Mouse (Mus musculus): Measurements from ENCODE around the gene Cdh15. TPM values are rescaled to one million over a fixed set of nuclear protein-coding genes. Genes with fewer than 3 reads are reported as not detected.

Cdh15 gene
- polyA plus RNA-seq, 1 experiment from 2014 or later, result 0.28 TPM

DNA sequence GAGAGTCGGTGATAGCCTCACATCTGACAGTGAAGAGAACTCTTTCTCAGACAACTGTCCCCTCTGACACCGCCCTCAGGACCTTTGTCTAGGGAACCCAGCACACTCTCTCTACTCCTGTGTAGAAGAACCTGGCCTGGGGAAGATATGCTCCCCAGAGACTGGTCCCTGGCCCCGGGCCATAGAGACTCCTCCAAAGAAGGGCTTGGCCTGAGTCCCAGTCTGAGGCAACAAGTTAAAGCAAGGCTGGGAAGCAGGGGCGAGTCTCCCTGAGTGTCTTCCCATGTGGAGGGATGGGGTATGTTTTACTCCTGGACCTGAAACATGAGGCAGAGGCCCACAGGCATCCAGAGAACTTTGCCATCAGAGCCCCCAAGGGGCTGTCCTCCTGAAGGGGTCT lies 2.1 kb upstream of the Cdh15 start:
- no peaks in the 10 kb centered on the region for H3K27me3 ChIP-seq
- H3K9ac ChIP-seq, result no peak overlapping the region
- H3K4me1 ChIP-seq, result peaks cover 3% of the 10 kb centered on the region; the same call in 1 of the 2 replicates
- H3K4me2 ChIP-seq, result no peak overlapping the region
- no peak overlapping the region for H3K4me3 ChIP-seq
- no peaks in the 10 kb centered on the region for H3K9me3 ChIP-seq (replicated peaks)
- H3K27ac ChIP-seq, result no peak overlapping the region
- WGBS, result 82% methylated on average over 4 of the region's 4 CpGs
- no peak for ATAC-seq
- H3K36me3 ChIP-seq (ENCODE audit: poor library complexity, severe bottlenecking), result no peaks in the 10 kb centered on the region

DNA sequence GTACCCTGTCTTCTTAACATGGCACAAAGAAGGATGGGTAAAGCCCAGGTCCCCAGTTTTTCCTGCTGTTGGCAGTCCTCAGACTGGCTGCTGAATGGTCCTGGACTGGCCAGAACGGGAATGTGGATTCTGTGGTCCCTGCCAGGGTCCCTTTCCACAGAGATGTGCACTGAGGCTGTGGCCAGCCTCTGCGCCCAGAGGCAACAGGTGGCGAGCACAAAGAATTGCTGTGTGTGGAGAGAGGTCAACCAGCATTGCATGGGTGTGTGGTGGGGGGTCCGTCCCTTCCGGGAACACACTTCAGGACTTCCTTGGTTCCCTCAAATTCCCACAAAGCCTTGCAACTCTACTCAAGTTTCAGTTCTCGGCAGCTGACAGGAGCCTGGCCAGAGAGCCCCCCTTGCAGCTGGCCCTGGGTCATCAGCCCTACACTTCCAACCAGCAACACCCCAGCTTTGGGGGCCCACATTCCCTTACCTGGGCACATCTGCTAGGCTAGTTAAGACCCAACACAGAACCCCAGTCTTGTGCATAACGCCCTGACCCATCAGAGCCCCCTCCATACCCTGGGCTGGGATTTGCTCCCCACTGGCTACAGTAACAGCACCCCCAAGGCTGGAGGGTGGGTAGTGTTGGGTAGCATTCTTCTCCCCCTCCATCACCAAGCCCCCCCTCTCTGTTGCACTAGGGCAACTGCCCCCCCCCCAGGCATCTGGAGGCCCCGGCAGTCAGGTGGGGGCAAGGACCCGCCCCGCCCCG lies 1.6 kb downstream of the Cdh15 start:
- no peak for ATAC-seq
- WGBS, result 56% methylated on average over 7 of the region's 11 CpGs
- H3K27ac ChIP-seq, result no peak overlapping the region
- no peaks in the 10 kb centered on the region for H3K36me3 ChIP-seq (ENCODE audit: poor library complexity, severe bottlenecking)
- no peak overlapping the region for H3K4me3 ChIP-seq
- H3K27me3 ChIP-seq, result no peaks in the 10 kb centered on the region
- H3K4me2 ChIP-seq, result no peak overlapping the region
- no peak overlapping the region for H3K9ac ChIP-seq
- H3K9me3 ChIP-seq (replicated peaks), result no peaks in the 10 kb centered on the region
- H3K4me1 ChIP-seq, result peaks cover 13% of the 10 kb centered on the region

DNA sequence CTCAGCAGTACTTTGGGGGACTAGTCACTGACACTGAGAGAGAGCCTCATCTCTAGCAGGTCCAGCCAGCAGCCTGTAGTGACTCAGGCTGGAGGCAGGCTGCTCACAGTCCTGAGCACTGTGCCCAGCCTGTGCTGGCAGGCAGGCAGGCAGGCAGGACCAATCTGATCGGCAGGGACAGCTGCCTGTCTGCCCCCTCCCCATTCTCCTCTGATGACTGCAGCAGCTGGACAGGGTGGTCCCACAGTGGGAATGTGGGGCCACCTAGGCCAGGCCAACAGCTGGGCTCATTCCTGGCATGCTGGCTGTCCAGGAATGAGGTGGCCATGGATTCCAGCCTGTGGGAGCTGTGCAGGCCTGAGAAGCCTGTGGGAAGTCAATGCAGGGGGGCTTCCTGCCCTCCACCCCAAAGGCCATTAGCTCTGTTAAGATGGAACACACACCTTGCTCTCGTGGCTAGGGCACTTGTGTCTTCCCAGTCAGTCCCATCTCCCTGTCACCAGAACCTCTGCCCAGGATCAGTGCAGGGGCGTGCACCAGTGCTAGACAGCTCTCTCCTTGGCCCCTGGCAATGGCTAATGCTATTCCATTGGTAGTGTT lies 3.0 kb downstream of the Cdh15 start:
- Histone ChIP-seq H3K9ac (no peak overlapping the region), H3K9me3 (replicated peaks) (no peaks in the 10 kb centered on the region), H3K4me2 (no peak overlapping the region), H3K4me3 (no peak overlapping the region), H3K4me1 (peaks cover 13% of the 10 kb centered on the region), H3K36me3 (ENCODE audit: poor library complexity, severe bottlenecking) (no peaks in the 10 kb centered on the region), H3K27ac (no peak overlapping the region), H3K27me3 (no peaks in the 10 kb centered on the region)
- WGBS, result 76% methylated on average over 3 of the region's 3 CpGs
- no peak for ATAC-seq

DNA sequence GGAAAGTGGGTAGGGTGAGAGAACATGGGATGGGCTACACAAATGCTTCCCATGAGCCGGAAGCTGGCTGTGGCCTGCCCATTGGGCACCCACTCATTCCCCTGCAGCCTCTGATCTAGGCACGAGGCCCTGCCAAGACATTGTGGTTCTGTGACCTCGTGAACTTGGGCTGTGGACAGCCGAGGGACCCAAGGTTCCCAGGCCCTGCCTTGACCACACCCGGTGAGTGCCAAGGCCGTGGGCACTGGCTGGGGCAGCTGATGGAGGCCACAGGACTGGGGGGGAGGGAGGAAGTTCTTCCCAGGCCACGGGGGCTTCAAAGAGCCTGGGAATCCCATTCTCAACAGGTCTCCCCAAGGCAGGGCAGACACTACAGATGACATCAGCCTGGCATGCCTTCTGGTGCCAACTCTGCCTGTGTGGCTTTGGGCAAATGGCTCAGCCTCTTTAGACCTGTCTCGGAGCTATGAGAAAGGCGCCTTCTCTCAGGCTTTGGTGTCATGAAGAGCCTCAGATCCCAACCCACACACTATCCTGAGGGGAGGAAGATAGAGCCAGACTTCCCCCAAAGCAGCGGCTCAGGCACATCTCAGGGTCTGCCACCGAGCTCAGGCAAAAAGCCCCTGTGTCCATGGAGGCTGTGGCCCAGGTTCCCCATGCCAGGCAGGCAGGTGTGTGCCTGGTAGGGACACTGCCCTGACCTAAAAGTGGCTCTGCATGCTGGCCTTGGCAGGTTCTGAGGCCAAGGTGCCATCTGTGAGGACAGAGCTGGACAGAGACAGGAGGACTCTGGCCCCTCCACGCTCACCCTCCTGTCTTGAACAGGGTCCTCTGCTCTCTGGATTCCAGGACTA lies 4.2 kb downstream of the Cdh15 start:
- H3K9me3 ChIP-seq (replicated peaks), result no peaks in the 10 kb centered on the region
- no peak overlapping the region for H3K9ac ChIP-seq
- WGBS, result 81% methylated on average over 12 of the region's 12 CpGs
- H3K4me2 ChIP-seq, result no peak overlapping the region
- no peak overlapping the region for H3K4me3 ChIP-seq
- peaks cover 13% of the 10 kb centered on the region for H3K4me1 ChIP-seq
- H3K36me3 ChIP-seq (ENCODE audit: poor library complexity, severe bottlenecking), result no peaks in the 10 kb centered on the region
- no peak for ATAC-seq
- H3K27ac ChIP-seq, result no peak overlapping the region
- peaks cover 1% of the 10 kb centered on the region; the same call in 1 of the 2 replicates for H3K27me3 ChIP-seq

DNA sequence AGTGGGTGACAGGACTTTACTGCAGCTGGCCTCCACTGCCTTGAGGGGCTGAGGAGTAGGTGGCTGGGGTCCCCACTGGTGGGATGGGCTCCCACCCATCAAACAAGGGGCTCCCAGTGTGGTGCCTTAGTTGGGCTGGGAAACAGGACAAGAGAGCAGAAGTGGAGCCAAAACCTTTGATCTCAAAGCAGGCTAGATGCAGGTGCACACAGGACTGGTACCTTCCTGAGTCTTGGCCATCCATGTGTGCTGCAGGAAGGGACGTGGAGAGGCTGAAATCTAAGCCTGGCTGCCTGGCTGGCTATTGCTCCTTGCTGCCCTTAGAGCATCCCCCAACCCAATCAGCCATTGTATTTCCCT lies 4.8 kb downstream of the Cdh15 start:
- WGBS, result 80% methylated on average over 1 of the region's 1 CpGs
- no peak overlapping the region for H3K27ac ChIP-seq
- ATAC-seq, result no peak
- no peaks in the 10 kb centered on the region for H3K36me3 ChIP-seq (ENCODE audit: poor library complexity, severe bottlenecking)
- no peak overlapping the region for H3K4me2 ChIP-seq
- peaks cover 4% of the 10 kb centered on the region; the same call in 1 of the 2 replicates for H3K27me3 ChIP-seq
- H3K9ac ChIP-seq, result no peak overlapping the region
- no peaks in the 10 kb centered on the region for H3K9me3 ChIP-seq (replicated peaks)
- peaks cover 13% of the 10 kb centered on the region for H3K4me1 ChIP-seq
- no peak overlapping the region for H3K4me3 ChIP-seq

DNA sequence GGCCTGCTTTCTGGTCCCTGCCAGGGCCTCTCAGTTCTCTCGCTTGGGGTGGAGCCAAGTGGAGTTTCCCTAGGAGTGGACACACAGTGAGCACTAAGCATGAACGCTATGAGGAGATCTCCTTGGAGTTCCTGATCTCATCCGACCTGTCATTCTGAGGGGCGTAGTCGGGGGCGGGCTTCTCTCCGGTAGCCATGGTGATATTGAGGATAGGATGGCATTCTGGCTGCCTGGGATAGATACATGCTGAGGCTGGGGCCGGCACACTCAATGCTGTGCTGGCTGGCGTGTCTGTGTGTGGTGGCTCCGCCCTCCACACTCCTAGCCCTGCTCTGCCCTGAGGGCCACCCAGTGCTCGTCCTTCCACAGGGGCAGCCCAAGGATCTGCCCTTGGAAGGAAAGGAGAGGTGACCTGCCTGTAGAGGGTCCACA lies 5.6 kb downstream of the Cdh15 start:
- Histone ChIP-seq H3K27me3 (peaks cover 4% of the 10 kb centered on the region; the same call in 1 of the 2 replicates), H3K36me3 (ENCODE audit: poor library complexity, severe bottlenecking) (no peaks in the 10 kb centered on the region), H3K4me3 (no peak overlapping the region), H3K27ac (no peak overlapping the region), H3K9me3 (replicated peaks) (no peaks in the 10 kb centered on the region), H3K4me2 (0 out of 2 replicates have a peak overlapping the region, but pooled peaks have one; percentile 4), H3K9ac (no peak overlapping the region), H3K4me1 (peaks cover 11% of the 10 kb centered on the region)
- peak; percentile 67; the same call in 1 of the 2 replicates for ATAC-seq
- 14% methylated on average over 11 of the region's 11 CpGs for WGBS

DNA sequence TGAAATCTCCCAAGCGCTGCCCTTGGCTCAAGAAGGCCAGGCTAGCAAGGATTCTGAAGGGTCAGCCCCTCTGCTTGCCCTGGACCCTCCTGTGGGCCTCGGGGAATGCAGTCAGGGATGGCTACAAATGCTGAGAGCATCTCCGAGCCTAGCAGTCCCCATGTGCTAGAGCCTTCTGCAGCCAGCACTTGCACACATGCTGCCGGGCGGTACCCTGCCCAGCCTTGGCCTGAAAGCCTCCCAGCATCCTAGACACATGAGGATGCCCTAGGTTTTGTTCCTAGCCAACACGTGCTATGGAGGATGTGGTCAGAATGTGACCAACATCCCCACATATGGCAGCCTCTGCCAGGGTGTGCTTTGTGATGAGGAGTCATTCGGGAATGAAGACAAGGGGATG lies 6.6 kb downstream of the Cdh15 start:
- Histone ChIP-seq H3K4me1 (peaks cover 10% of the 10 kb centered on the region), H3K27me3 (peaks cover 4% of the 10 kb centered on the region; the same call in 1 of the 2 replicates), H3K9ac (no peak overlapping the region), H3K4me2 (no peak overlapping the region), H3K36me3 (ENCODE audit: poor library complexity, severe bottlenecking) (no peaks in the 10 kb centered on the region), H3K4me3 (no peak overlapping the region), H3K9me3 (replicated peaks) (no peaks in the 10 kb centered on the region), H3K27ac (no peak overlapping the region)
- WGBS, result 84% methylated on average over 7 of the region's 7 CpGs
- ATAC-seq, result no peak

DNA sequence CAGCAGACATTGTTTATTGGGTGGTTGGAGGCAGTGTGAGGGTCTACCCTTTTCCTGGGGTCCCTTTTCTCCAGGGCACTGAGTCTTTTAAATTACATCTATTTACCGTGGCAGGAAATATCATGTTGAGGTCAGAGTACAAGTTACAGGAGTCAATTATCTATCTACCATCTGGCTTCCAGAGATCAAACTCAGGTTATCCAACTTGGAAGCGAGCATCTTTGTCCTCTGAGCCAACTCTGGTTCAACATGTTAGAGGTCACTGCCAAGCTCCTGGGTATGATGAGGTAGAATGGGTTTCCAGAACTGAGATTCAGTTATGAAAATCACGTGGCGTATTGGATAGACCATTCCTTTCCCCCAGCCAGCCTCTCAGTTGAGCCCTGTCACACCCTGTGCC lies 7.4 kb downstream of the Cdh15 start:
- peaks cover 4% of the 10 kb centered on the region; the same call in 1 of the 2 replicates for H3K27me3 ChIP-seq
- peaks cover 10% of the 10 kb centered on the region for H3K4me1 ChIP-seq
- no peak overlapping the region for H3K4me3 ChIP-seq
- no peak overlapping the region for H3K4me2 ChIP-seq
- no peak for ATAC-seq
- H3K9me3 ChIP-seq (replicated peaks), result no peaks in the 10 kb centered on the region
- H3K9ac ChIP-seq, result no peak overlapping the region
- no peak overlapping the region for H3K27ac ChIP-seq
- no peaks in the 10 kb centered on the region for H3K36me3 ChIP-seq (ENCODE audit: poor library complexity, severe bottlenecking)
- WGBS, result 84% methylated on average over 4 of the region's 4 CpGs

DNA sequence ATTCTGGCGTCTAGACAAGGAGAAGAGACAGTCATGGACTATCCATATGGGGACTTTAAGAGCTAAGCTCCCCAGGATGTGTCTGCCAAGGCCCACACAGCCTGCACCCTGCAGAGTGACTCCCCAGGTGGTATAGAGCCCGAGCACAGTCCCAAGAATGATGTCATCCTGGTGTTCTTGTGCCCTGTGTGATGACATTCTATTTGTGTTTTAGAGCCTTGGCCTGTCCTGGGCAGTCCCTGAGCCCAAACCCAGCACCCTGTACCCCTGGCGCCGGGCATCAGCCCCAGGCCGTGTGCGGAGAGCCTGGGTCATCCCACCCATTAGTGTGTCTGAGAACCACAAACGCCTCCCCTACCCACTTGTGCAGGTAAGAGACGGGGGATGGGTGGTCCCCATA lies 8.5 kb downstream of the Cdh15 start:
- no peak overlapping the region for H3K27ac ChIP-seq
- no peaks in the 10 kb centered on the region for H3K9me3 ChIP-seq (replicated peaks)
- H3K27me3 ChIP-seq, result peaks cover 4% of the 10 kb centered on the region; the same call in 1 of the 2 replicates
- H3K9ac ChIP-seq, result no peak overlapping the region
- H3K4me1 ChIP-seq, result peaks cover 10% of the 10 kb centered on the region
- H3K36me3 ChIP-seq (ENCODE audit: poor library complexity, severe bottlenecking), result no peaks in the 10 kb centered on the region
- 77% methylated on average over 8 of the region's 8 CpGs for WGBS
- H3K4me2 ChIP-seq, result no peak overlapping the region
- no peak for ATAC-seq
- H3K4me3 ChIP-seq, result no peak overlapping the region

DNA sequence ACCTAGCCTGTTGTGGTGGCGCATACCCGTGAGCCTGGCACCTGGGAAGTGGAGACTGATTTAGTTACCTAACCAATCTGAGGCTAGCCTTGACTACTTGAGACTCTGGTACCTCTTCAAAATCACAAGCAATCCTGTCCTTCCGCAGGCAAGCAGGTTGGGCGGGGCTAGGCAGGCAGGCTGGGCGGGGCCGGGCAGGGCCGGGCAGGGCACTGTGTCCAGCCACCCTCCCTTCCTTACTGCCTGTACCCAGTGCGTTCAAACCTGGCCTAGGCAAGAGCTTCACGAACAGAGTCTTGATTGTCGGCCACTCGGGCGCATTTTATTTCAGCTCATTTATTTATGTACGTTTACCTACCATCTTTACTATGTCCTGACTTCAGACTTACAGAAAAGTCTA lies 12.1 kb downstream of the Cdh15 start:
- H3K9me3 ChIP-seq (replicated peaks), result no peaks in the 10 kb centered on the region; the same call in 1 of the 2 replicates
- H3K36me3 ChIP-seq (ENCODE audit: poor library complexity, severe bottlenecking), result no peaks in the 10 kb centered on the region
- peaks cover 4% of the 10 kb centered on the region; the same call in 1 of the 2 replicates for H3K27me3 ChIP-seq
- no peak for ATAC-seq
- no peaks in the 10 kb centered on the region for H3K4me1 ChIP-seq
- WGBS, result 60% methylated on average over 13 of the region's 13 CpGs
- no peak overlapping the region for H3K4me3 ChIP-seq
- H3K4me2 ChIP-seq, result no peak overlapping the region
- H3K9ac ChIP-seq, result no peak overlapping the region
- no peak overlapping the region for H3K27ac ChIP-seq

DNA sequence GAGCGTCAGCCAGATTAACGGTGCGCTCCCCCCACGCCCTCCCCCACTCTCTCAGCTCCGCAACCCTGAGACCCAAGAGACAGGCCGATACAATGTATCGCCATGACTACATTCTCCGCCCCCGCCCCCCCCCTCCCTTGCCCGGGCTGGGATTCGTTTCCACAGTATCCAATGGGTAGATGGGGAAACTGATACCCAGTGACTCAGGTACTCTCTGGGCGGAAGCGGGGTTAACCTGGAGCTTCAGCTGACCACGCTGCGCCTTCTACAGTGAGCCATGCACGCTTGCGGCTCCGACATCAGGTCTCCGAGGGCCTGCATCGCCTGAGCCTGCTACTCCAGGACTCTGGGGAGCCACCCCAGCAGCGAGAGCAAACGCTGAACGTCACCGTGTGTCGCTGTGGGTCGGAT lies 17.0 kb downstream of the Cdh15 start:
- H3K36me3 ChIP-seq (ENCODE audit: poor library complexity, severe bottlenecking), result no peaks in the 10 kb centered on the region
- 0 out of 2 replicates have a peak, but pooled peaks have one; percentile 36 for ATAC-seq
- peaks cover 8% of the 10 kb centered on the region; the same call in 1 of the 2 replicates for H3K27me3 ChIP-seq
- peak overlapping the region; percentile 23 for H3K4me3 ChIP-seq
- H3K27ac ChIP-seq, result no peak overlapping the region
- H3K9ac ChIP-seq, result no peak overlapping the region
- H3K9me3 ChIP-seq (replicated peaks), result peaks cover 10% of the 10 kb centered on the region
- H3K4me2 ChIP-seq, result peak overlapping the region; percentile 47
- no peaks in the 10 kb centered on the region for H3K4me1 ChIP-seq
- 59% methylated on average over 26 of the region's 26 CpGs for WGBS

DNA sequence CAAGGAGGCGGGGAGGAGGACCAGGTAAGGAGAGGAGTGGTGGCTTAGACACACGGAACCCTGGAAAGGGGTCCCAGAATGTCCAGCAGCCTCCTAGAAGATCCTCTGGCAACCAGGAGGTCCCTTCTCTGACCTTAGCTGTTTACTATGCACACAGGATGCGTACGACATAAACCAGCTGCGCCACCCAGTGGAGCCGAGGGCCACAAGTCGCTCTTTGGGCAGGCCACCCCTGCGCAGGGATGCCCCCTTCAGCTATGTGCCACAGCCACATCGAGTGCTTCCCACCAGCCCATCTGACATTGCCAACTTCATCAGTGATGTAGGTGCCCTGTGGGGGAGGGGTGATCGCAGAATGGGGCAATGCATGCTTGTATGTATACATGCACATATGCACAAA lies 17.7 kb downstream of the Cdh15 start:
- Histone ChIP-seq H3K9me3 (replicated peaks) (peaks cover 10% of the 10 kb centered on the region), H3K27ac (no peak overlapping the region), H3K36me3 (ENCODE audit: poor library complexity, severe bottlenecking) (no peaks in the 10 kb centered on the region), H3K4me3 (peak overlapping the region; percentile 23), H3K27me3 (peaks cover 14% of the 10 kb centered on the region), H3K4me2 (peak overlapping the region; percentile 47), H3K4me1 (no peaks in the 10 kb centered on the region), H3K9ac (no peak overlapping the region)
- 61% methylated on average over 10 of the region's 10 CpGs for WGBS
- no peak for ATAC-seq
